Mouse (Mus musculus): Measurements from ENCODE around the gene Pax8.

Gene Pax8

DNA sequence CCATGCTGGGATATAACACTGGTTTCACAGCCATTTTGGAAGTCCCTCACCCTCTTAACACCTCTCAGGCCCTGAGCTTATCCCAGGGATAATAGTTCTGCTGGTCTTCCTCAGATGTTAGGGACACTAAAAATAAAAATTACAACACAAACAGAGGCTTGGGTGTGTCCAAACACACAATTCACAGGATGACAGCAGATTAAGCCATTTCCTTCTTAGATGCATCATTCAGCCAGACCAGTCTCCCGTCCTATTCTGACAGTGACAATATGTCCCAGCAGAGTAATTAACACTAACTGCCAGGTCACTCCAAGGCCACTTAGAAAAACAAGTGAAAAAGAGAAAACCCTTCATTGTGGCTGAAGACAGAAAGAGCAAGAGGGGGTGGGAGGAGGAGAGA lies 8.2 kb downstream of the Pax8 start:
- DNase-seq (ENCODE audit: extremely low spot score, low read depth, low spot score): no peak

DNA sequence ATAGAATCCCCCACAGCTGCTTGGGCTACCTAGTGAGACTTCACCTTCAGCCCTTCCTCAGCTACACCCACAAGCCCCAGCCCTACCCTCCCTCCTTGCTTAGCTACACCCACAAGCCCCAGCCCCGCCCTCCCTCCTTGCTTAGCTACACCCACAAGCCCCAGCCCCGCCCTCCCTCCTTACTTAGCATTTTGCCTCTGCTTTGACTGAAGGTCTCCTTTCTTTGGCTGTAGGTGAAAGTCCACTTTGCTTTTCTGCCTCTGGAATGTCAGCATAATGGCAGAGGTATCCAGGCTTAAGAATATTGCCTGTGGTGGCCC lies 14.6 kb downstream of the Pax8 start:
- no peak for DNase-seq (ENCODE audit: extremely low spot score, low read depth, low spot score)

DNA sequence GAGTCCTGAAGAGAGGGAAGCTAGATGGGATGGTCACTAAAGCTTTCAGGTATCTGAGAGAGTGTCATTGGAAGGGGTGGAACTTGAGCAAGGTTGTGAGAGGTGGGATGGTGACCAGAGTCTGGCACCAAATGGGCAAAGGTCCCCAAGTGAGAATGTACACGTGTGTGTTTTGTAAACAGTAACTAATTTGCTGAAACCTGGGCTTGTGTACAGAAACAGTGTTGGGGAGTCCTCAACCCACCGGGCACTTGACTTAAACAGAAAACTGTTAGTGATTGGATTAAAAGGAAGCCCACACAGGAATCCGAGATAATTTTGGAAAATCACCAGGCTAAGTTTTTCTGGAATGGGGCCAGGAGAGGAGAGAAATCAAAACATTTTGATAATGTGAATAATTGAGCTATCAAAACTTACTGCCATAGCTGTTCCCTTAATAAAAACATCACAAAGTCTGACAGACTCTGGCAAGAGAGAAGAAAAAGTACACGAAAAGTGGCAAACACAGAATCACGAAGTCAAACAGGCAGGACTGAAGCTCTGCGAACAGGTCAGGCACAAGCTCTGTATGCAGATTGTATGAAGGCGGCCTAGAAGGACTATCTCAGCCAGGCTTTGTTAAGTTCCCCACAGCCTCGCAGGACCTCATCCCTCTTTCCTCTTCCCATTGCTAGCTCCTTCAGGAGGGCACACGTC lies 15.1 kb downstream of the Pax8 start:
- no peak for DNase-seq (ENCODE audit: extremely low spot score, low read depth, low spot score)

DNA sequence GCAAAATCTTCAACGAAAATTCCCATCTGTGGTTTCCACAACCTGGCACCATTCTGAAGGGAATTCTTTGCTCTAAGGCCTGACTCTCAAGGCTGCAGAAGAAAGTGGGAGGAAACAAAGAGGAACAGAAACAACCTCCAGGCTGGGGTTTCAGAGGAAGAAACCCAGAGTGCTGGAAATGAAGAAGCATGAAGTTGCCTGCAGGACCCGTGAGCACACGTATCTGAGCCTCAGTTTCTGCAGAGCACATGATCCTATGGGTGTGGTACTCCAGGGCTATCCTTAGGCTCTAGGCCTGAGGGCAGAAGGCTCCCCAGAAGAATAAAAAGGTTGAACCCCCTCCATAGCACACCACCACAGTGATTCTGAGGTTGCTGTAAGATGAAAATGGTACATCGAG lies 18.6 kb downstream of the Pax8 start:
- no peak for DNase-seq (ENCODE audit: extremely low spot score, low read depth, low spot score)

DNA sequence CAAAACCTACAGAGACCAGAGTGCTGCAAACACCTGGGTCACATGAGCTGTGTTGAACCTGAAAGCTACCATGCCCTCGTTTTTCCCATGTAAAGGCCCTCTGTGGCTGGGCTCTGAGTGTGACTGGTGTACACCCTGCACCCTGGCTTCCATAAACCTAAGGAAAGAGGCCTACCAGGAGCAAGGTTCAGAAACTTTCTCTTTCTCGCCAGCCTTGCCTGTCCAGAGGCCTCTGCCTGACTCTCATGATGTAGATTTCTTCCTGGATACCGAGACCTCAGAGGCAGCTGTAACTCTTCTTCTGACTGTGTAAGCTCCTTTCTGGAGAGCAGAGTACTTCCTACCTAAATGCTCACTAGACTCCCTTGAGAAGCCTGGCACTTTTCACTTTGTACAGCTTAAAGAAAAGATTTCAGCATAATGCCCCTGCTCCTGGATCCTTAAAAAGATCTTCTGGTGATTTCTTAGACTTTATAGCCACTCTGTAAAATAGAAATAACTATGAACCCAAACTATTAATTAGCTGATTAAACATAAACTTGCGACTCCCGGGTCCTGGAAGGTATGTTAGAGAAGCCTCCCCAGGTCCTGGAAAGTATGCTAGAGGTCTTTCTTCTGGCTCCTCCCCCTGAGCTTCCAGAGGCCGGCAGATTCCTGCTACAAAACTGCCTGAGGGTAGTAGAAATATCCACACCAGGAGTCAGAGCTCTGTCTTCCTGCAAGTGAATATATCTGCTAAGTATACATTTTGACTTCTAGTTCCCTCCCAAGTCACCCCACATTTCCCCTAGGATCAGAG lies 20.1 kb downstream of the Pax8 start:
- no peak for DNase-seq (ENCODE audit: extremely low spot score, low read depth, low spot score)

DNA sequence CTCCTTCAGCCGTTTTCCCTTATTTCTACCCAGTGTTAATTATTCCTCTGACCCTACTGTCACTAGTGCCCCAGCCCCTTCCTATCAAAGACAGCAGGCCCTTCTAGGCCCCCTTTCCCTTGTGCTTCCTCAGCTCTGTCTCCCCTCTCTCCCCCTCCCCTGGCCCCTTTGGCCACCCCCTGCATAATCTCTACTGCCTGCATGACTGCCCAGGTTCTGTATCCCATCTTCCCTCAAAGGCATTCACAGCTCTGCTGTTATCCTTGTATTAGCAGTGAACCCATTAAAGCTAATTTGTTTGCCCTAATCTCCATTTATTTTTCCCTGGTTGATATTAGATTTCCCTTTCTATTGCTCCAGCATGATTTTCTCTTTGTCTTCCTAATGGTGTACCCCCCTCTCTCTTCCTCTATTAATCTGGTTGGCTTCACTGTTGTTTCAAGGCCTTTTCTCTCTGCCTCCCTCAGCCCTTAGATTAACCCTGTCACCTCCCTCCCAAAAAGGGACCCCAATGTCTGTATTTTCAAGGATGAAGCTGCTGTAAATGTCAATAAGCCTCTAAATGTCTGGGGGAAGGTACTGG lies 20.9 kb downstream of the Pax8 start:
- no peak for DNase-seq (ENCODE audit: extremely low spot score, low read depth, low spot score)

DNA sequence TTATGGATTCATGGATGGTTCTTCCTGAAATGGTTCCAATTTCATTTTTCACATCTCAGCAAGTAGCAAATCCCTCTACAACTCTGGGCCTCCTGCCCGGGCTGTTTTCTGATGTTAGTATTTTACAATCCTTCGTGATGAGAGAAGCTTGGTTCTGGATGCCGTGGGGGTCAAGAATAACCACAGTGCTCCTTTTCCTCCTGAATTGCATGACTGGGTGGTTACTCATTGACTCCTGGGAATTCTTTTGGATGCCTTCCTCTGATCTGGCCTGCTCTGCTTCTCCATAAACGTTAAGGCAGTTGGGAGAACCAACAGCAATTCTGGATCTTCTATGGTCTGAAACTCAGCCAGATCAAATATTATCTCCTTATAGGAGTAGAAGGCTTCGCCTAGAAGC lies 22.2 kb downstream of the Pax8 start:
- no peak for DNase-seq (ENCODE audit: extremely low spot score, low read depth, low spot score)

DNA sequence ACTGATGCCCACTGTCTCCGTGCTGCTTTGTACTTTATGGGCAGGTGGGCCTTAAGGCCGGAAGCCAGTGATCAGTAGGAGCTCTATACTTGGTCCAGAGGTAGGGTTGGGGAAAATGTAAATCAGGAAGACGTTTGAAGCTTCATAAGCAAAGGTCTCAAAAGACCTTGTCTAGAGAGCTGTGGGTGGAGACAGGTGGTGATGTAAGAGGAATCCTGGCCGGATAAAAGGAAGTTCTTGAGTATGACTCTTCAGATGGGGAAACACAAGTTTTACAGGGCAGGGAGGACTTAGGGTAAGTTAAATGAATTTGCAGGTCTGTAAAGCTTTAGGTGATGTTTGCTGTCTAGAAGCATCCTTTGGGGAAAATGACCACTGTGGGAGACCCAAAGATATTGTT lies 26.3 kb downstream of the Pax8 start:
- no peak for DNase-seq (ENCODE audit: extremely low spot score, low read depth, low spot score)

DNA sequence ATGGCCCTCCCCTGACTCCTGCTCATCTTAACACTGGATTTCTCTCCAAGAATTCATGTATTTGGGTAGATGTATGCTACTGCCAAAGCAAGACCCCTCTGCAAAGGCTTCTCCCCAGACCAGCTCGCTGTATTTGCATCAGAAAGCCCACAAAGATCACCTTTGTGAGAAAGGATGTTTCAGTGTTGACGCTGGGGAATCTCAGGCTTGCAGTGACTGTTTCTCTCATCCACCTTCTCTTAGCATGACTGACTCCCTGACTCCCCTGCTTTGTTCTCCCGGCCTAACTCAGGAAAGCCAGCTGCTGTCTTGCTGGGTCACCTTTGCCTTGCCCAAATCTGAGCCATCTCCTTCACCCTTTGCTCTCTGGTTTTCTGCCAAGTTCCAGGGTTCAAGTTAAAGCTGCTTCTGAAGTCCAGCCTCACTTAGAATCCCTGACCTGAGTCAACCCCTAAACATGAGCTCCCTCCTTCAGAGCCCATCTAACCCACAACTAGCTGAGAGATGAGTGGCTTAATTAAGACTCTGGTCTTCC lies 32.1 kb downstream of the Pax8 start:
- DNase-seq (ENCODE audit: extremely low spot score, low read depth, low spot score): no peak

DNA sequence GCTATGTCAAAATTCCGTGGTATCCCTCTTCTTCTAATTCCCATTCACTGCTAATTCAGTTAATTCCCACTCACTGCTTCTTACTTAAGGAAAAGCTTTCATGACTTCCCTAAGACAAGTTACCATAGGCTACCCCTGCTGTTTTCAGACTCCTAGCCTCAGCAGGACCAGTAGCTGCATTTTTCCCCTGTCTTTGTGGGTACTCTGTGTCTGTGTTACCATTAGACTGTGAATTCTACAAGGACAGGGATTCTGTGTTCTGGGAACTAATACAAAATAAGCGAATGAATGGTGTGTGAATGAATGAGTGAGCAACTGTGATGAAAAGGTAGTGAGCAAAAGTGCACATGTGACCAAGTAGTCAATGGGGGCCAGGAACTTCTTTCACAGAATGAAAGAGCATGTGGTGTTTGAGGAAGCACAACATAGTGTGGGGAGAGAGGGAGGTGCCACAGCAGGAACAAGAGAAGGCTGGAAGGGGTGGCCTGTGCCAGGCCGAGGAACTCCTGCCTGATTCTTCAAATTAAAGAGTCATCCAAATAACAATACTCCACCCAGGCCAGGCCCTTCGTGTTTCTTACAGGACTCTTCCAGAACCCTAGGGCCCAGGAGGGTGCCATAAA lies 33.0 kb downstream of the Pax8 start:
- no peak for DNase-seq (ENCODE audit: extremely low spot score, low read depth, low spot score)

DNA sequence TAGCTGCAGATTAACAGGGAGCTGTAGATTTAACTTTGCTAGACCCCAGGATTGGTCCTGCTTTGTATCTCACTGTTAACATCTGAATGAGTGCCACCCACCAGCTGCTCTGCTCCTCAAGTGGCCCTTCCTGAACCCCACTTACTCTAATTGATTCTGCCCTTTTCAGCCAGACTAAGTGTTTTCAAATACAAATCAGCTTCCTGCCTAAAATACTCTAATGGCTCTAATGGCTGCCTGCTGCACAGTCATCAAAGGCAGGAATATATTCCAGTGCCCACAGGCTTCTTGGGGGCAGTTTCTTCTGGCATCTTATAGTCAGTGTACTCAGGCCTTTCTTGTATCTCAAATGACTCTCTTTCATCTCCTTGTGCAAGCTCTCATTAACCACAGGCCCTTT lies 33.5 kb downstream of the Pax8 start:
- no peak for DNase-seq (ENCODE audit: extremely low spot score, low read depth, low spot score)

DNA sequence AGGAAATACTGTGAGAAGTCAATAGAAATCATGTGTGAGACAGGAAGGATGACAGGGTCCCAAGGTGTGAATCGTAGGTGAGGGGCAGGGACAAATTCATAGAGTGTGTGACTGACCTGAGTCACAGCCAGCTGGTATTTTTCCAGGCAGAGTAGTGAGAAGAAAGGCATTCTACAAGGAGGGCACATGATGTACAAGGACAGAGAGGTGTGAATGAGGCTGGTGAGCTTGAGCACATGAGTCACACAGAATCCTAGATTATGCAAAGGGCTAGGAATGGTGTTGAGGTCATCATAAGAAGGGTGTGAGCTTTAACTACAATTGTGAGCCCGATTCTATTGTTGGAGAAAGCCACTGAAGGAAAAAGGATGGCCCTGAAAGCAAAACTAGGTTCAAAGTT lies 35.3 kb downstream of the Pax8 start:
- no peak for DNase-seq (ENCODE audit: extremely low spot score, low read depth, low spot score)

DNA sequence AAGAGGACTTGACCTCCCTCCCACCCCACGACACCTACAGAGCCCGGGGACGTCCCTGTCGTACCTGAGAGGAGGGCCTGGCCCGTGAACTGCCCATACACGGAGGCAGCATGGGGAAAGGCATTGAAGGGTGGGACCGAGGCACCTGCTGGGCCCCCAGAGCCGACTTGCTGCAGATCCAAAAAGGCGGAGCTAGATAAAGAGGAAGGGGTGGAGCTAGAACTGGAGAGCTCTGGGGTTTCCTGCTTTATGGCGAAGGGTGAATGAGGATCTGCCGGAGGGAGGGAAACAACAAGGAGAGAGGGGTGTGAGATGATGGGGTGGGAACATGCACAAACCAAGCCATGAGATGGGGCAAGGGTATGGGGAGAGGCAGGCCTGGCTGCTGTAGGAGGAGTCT lies 39.7 kb downstream of the Pax8 start:
- DNase-seq (ENCODE audit: extremely low spot score, low read depth, low spot score): no peak

DNA sequence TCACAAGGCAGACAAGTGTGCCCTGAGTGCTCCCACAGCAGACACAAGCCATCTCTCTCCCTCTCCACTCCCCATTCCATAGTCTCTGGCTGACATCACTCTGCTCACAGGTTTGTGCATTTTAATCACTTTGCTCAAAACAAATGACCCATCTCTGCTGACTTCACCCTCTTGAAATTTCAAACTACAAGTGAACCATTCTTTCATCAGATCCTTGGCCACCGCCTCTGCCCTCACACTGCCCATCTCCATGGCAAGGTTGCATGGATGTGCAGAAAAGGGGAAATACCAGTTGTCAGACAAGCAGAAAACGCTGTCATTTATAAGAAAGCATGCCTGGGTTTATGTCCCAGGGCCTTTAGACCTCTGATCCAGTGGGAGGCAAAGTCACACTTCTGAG lies 40.7 kb downstream of the Pax8 start:
- no peak for DNase-seq (ENCODE audit: extremely low spot score, low read depth, low spot score)

DNA sequence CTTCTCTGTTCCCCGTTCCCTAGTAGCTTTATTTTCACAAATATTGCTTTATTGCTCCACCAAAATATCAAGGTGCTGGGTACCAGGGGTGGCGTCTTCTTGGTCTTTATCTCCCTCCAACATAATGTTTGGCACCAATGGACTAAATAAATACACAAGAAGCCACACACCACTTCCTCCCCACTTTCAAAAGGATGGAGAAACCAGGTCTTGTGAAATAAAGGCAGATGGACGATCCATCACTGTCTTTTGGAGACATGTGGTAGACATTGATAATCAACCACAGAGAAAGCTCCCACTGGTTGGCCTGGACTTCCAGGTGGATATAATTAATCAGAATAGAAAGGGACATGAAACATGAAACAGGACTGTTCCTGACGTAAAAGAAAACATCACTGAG lies 45.6 kb downstream of the Pax8 start:
- DNase-seq (ENCODE audit: extremely low spot score, low read depth, low spot score): no peak

DNA sequence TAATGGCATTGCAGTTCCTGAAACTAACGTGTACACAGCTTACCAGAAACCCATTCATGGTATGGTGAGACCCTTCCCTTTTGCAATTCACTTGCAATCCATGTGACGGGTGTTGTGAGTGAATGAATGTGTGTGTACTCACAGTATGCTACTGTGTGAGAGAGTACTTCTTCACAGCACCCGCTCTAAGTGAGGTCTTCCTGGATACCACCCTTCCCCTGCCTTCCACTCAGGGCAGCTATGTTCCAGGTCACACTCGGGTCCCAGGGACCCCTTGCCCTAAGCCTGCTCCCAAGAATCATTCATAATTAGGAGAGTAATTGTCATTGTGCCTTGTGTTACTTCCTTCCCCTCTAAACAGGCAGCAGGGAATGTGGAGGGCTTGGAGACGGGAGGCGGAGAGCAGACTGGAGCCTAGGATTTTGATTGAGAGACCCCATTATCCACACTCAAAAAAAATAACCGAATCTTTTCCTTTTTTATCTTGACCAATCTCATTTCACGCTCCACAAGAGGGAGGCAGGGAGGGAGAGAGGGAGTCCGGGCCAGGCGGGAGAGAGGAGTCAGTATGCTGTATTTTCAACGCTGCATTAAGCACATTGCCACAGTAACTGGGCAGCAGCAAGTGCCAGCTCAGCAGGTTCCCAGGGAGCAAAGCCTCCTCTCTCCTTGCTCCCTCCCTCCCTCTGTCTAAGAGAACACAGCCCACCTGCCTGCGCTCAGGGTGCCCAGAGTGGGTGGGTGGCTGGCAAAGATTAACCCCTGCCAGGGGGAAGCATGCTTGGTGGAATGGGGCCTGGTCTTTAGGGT lies 47.3 kb downstream of the Pax8 start:
- DNase-seq (ENCODE audit: extremely low spot score, low read depth, low spot score): no peak

DNA sequence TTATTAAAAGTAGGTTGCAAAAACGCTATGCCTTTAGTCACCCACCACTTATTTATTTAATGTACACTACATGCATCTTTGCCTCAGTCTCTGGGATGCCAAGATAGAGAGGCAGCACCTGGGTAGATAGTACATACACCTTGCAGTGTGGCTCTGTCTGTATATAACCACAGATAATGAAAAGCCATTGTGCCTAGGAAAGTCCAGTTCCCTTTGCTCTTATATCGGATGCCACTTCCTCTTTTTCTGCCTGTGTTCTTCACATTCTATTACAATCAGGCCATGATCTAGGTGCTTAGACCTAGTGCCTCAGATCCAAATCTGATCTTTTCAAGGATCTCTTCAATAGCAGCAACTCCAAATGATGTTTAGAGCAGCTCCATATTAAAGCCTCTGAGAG lies 49.8 kb downstream of the Pax8 start:
- DNase-seq (ENCODE audit: extremely low spot score, low read depth, low spot score): no peak

DNA sequence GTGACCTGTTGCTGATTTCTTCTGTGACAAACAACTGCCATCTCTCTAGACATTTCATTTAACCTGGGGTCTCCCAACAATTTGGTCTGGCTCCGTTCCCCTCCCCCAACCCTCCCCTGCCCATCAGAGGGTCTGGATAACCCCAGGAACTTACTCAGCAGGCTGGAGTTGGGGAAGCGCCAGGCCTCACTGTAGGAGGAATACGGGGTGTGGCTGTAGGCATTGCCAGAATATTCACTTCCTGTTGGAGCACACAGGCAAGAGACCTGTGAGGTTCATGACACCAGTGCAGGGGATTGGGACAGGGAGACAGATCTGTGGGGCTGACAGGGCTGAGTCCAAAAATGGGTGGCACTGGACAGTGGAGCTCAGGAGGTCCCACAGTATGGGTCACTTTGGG lies 52.6 kb downstream of the Pax8 start:
- DNase-seq (ENCODE audit: extremely low spot score, low read depth, low spot score): no peak

DNA sequence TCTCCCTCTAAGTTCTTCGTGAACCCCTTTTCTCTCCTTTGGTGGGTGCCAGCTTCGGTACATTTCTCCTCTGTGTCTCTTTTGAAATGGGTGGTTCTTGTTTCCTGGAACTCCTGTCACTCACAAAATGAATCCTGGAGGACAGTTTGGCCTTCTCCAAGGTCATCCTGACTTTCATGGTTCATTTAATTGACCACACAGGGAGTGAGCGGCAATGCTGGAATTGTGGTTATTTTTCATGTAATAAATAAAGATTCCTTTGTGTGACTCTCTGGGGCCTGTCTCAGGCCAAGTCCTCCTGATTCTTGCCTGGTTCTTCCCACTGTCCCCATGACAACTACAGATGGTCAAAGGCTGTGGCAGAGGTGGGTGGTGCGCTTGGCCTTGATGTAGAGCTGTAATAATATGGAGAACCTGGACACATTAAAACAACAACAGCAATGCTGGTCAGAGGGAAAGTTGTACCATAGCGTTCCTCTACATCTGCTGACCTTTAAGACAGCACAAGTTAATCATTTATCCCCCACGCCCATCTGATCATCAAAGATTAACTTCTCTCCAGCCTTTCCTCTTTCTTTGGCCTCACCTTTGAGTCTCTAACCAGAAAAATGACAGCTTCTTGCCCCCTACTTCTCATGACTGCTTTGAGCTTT lies 54.1 kb downstream of the Pax8 start:
- no peak for DNase-seq (ENCODE audit: extremely low spot score, low read depth, low spot score)

DNA sequence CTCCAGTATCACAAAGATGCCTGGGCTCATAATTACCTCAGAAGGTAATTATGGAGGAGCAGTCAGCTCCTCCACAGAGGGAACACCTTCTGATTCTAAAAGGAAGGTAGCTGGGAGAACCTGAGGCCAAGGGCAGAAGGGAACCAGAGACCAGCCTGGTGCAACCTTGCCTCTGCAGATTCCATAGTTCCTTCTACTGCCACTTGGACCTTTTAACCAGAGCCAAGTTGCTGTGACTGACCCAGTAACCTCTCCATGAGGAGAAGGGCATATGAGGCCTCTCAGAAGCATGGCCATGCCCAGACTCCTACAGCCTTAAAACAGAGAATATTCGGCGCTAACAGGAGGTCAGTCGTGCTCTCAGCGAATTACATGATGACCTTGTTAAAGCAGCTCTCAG lies 57.8 kb downstream of the Pax8 start:
- DNase-seq (ENCODE audit: extremely low spot score, low read depth, low spot score): no peak

DNA sequence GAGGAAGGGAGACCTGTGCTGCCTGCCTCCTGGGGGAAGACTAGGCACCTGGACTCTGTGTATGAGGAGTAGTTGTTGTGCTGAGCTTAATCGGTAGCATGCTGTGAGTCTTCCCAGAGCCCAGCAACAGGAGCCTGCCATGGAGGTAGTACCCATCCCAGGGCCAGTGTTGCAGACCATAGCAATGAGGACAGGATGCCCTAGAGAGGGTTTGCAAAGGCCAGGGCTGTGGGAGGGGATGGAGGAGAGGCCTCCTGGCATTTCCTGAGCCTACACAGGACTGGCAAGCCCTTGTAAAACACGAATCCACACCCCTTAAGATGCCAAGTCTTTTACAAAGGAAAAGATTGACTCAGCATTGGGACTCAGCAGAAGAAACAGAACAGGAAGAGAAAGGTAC lies 58.3 kb downstream of the Pax8 start:
- no peak for DNase-seq (ENCODE audit: extremely low spot score, low read depth, low spot score)
